Mouse (Mus musculus) embryonic fibroblast, embryonic 13.5 days (primary cell): ENCODE measurements at regions not wholly inside any gene's neighbourhood (a gene's known extent, or its start where the extent isn't known, plus 50 kb on each side); places are given as distances from the start of the nearest gene placed in this dataset.

Source experiments
- CTCF ChIP-seq: IDR thresholded peaks from 2 replicates; pipeline ENCODE4 v1.5.1; 2011; ENCODE audit warnings: mild to moderate bottlenecking, control low read depth, low read length, moderate library complexity, borderline replicate concordance; ENCODE audit not compliant: insufficient read depth
- POLR2A ChIP-seq: IDR thresholded peaks from 2 replicates; pipeline ENCODE4 v1.6.1; 2011; ENCODE audit warnings: low read depth, mild to moderate bottlenecking, control low read depth, low read length, moderate library complexity

- TF ChIP-seq POLR2A (no peak), CTCF (no peak)
Observed at GRCm38 (mm10) chr6:22538254-22538653, 182.2 kb upstream of the Fam3c start.
